Mouse (Mus musculus): ENCODE data around the gene Zbtb20.

DNA sequence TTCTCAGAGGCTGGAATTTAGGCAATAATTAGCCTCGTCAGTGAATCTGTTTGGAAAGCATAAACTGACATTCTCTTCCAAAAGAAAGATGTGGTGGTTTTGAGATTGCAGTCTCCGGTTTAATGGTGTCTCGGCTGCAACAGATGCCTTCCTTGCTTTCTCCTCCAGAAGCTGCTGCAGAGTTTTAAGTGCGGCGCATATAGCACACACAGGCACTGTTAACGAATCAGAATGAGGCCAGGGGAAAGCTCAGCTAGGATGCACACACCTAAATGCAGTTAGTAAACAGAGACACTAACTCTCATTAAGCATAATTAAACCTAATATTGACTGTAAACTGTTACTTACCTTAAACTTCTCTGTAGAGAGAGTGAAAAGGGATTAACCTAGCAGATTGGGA is 160.0 kb downstream of the Zbtb20 start:
- TF ChIP-seq GATA1 (IDR thresholded peaks at IDR 0.05; ENCODE audit: low read length) (no peak), TAL1 (IDR thresholded peaks at IDR 0.05; ENCODE audit: low read length) (no peak)

All from erythroblast, embryonic 14.5 days (primary cell).